Mouse (Mus musculus): ENCODE data around the gene Gm9817.

- TF ChIP-seq CTCF (IDR thresholded peaks at IDR 0.05; ENCODE audit: extremely low read depth, insufficient read depth, insufficient read length, insufficient replicate concordance) (no peak), POLR2A (IDR thresholded peaks at IDR 0.05; ENCODE audit: low read depth, low read length) (no peak)
Observed at GRCm38 (mm10) chr13:45089846-45090245, 11.4 kb downstream of the Gm9817 start.
